ENCODE assay signal across 14 mouse cellular contexts in the genomic region with DNA sequence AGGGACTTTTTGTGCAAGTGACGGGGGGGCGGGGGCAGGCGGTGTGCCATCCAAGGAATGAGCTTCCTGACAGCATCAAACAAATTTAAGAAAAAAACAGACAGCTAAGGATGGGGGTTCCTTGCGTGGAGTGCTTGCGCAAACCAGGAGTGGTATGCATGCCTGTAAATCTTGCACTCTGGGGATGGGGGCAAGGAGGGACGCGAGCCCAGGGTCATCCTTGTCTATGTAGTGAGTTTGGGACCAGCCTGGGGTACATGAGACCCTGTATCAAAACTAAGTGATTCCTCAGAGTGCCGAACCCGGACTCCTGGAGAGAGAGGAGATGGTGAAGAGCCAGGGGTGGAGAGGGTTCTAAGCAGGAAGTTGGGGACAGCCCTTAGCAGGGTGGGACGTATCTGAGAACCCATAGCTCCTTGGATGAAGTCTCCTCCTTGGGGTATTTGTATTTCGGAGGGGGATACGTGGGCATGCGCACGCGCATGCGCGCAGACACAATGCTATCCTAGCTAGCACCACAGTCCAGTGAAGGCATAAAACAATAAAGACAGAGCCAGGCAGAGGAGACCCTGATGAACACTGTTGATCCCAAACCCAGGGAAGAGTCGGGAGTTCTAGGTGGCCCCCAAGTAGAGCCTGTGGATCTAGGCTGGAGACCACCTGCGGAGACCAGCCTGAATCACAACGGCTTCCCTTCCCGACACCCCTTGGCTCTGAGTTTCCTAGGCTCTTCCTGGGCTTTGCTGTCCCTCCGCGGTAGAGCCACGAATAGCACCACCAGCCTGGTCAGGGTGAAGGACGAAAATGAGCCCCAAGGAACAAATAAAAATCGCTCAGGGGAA. TPM values are rescaled to one million over a fixed set of nuclear protein-coding genes. Genes with fewer than 3 reads are reported as not detected.
DNase-seq lines count a peak whose midpoint lies in the region; ATAC-seq and TF ChIP-seq lines count a peak whose summit lies in the region.
"Had no signal": no experiment of that assay in that cellular context is flagged by ENCODE, and none has a peak within 500 bp of the region (broad histone marks: within the 10 kb centered on the region; RNA-seq: fewer than 3 reads in every experiment).

No protein-coding gene starts in this region.

- H3K4me1 ChIP-seq in forebrain, embryonic 15.5 days, result no peaks in the 10 kb centered on the region
- H3K4me1 ChIP-seq in forebrain, embryonic 14.5 days (ENCODE audit: control insufficient read depth, insufficient read depth, low read length), result no peaks in the 10 kb centered on the region
- H3K4me1 ChIP-seq in heart, embryonic 16.5 days (ENCODE audit: control insufficient read depth, insufficient read depth, low read length), result no peaks in the 10 kb centered on the region

- no peak for ATAC-seq in forebrain, embryonic 15.5 days (replicated peaks)
- no peak for ATAC-seq in forebrain, embryonic 14.5 days
- peak; percentile 4 for ATAC-seq in heart, embryonic 16.5 days (replicated peaks; ENCODE audit: extremely low read depth, insufficient read depth, low FRiP score)

- no peak for DNase-seq in forebrain, embryonic 14.5 days (ENCODE audit: low spot score)
- no peak for DNase-seq in layer of hippocampus, adult 2 months (ENCODE audit: low spot score in 2 of 2)
- DNase-seq in layer of hippocampus, adult 18-20 months (ENCODE audit: low spot score in 2 of 2), result no peak
- peak; percentile 80 for DNase-seq in ES-CJ7 (ENCODE audit: low read depth, low spot score)
- no peak for DNase-seq in left cerebral cortex, postnatal 4 days
- DNase-seq in c-Kit-positive CD71-positive TER-119-positive erythroid progenitor cells, embryonic 14.5 days (ENCODE audit: low spot score), result no peak
- DNase-seq: B cell, adult 2 months; cerebellum, postnatal 25 days; gastrocnemius, postnatal 10 days; kidney, postnatal 10 days had no signal

- WGBS in forebrain, embryonic 15.5 days, result 67% methylated on average over 26 of the region's 26 CpGs
- WGBS in forebrain, embryonic 14.5 days, result 66% methylated on average over 26 of the region's 26 CpGs
- 59% methylated on average over 26 of the region's 26 CpGs for WGBS in heart, embryonic 16.5 days

- H3K4me2 ChIP-seq in forebrain, embryonic 15.5 days (replicated peaks), result 0 out of 2 replicates have a peak overlapping the region, but pooled peaks have one; percentile 10
- H3K4me2 ChIP-seq in forebrain, embryonic 14.5 days (ENCODE audit: low read length), result no peak overlapping the region
- 0 out of 2 replicates have a peak overlapping the region, but pooled peaks have one; percentile 7 for H3K4me2 ChIP-seq in heart, embryonic 16.5 days (ENCODE audit: low read depth, low read length)

- no peak overlapping the region for H3K9ac ChIP-seq in forebrain, embryonic 15.5 days (replicated peaks)
- H3K9ac ChIP-seq in forebrain, embryonic 14.5 days (ENCODE audit: low read length), result no peak overlapping the region
- no peak overlapping the region for H3K9ac ChIP-seq in heart, embryonic 16.5 days (ENCODE audit: low read length)

- no peak overlapping the region for H3K4me3 ChIP-seq in forebrain, embryonic 15.5 days
- no peak overlapping the region for H3K4me3 ChIP-seq in forebrain, embryonic 14.5 days (ENCODE audit: low read depth, low read length)
- no peak overlapping the region for H3K4me3 ChIP-seq in layer of hippocampus, adult 2 months
- H3K4me3 ChIP-seq in heart, embryonic 16.5 days (ENCODE audit: low read length), result no peak overlapping the region

- no peaks in the 10 kb centered on the region for H3K36me3 ChIP-seq in forebrain, embryonic 15.5 days
- H3K36me3 ChIP-seq in forebrain, embryonic 14.5 days (ENCODE audit: control insufficient read depth, insufficient read depth, low read length), result no peaks in the 10 kb centered on the region
- H3K36me3 ChIP-seq in heart, embryonic 16.5 days (ENCODE audit: control insufficient read depth, insufficient read depth), result peaks cover 2% of the 10 kb centered on the region; the same call in 1 of the 2 replicates

- intact Hi-C loops in left cerebral cortex, postnatal 4 days (cut with DNase I), result no loop called here

- TF ChIP-seq CTCF in layer of hippocampus, adult 2 months (conservative IDR thresholded peaks at IDR 0.05), result peak; percentile 17; the same call in 1 of the 2 replicates

- H3K27ac ChIP-seq in forebrain, embryonic 15.5 days (replicated peaks), result no peak overlapping the region
- H3K27ac ChIP-seq in forebrain, embryonic 14.5 days (ENCODE audit: low read depth, low read length), result no peak overlapping the region
- no peak overlapping the region for H3K27ac ChIP-seq in layer of hippocampus, adult 2 months
- peak overlapping the region; percentile 30 for H3K27ac ChIP-seq in heart, embryonic 16.5 days (ENCODE audit: low read length)

- H3K27me3 ChIP-seq in forebrain, embryonic 15.5 days, result no peaks in the 10 kb centered on the region
- H3K27me3 ChIP-seq in forebrain, embryonic 14.5 days (replicated peaks; ENCODE audit: control insufficient read depth, insufficient read depth, low read length), result no peaks in the 10 kb centered on the region
- H3K27me3 ChIP-seq in heart, embryonic 16.5 days (ENCODE audit: control insufficient read depth, insufficient read depth, low read length), result no peaks in the 10 kb centered on the region

- H3K9me3 ChIP-seq in forebrain, embryonic 15.5 days, result no peaks in the 10 kb centered on the region
- no peaks in the 10 kb centered on the region for H3K9me3 ChIP-seq in forebrain, embryonic 14.5 days (replicated peaks; ENCODE audit: control insufficient read depth, low read length)
- 0 out of 2 replicates have a peak, but pooled peaks cover 4% of the 10 kb centered on the region for H3K9me3 ChIP-seq in heart, embryonic 16.5 days (replicated peaks; ENCODE audit: control insufficient read depth, low read length)

RNA-seq across cellular contexts. Expression of gene Myl2, which starts 10.6 kb away (rescaled TPM):
- polyA plus RNA-seq in forebrain, embryonic 15.5 days (2015; fragmentation: Nextera tagmentation; extraction: Ambion mirVana), result 0.28 and 3.6 TPM in 2 replicates
- 1.0 and 1.1 TPM in 2 replicates for polyA plus RNA-seq in forebrain, embryonic 14.5 days (2014; fragmentation: Nextera tagmentation; extraction: Ambion mirVana)
- under 1 TPM in 1 of 2 experiments, not detected in 1; 0.88 TPM for total RNA-seq in layer of hippocampus, adult 2 months (2021)
- 1 to 10 TPM; 1.1 to 2.2 TPM for total RNA-seq in layer of hippocampus, adult 18-20 months (2021)
- polyA plus RNA-seq in heart, embryonic 16.5 days (2015; fragmentation: Nextera tagmentation; extraction: Ambion mirVana), result 7,978 and 9,755 TPM in 2 replicates
- total RNA-seq in left cerebral cortex, postnatal 4 days (2021), result not detected

RNA-seq across cellular contexts. Expression of gene Ccdc63, which starts 29.3 kb away (rescaled TPM):
- not detected in 2 replicates for polyA plus RNA-seq in forebrain, embryonic 15.5 days (2015; fragmentation: Nextera tagmentation; extraction: Ambion mirVana)
- not detected in 2 replicates for polyA plus RNA-seq in forebrain, embryonic 14.5 days (2014; fragmentation: Nextera tagmentation; extraction: Ambion mirVana)
- 1 to 10 TPM in 1 of 2 experiments, under 1 TPM in 1; 0.39 to 1.2 TPM for total RNA-seq in layer of hippocampus, adult 2 months (2021)
- total RNA-seq in layer of hippocampus, adult 18-20 months (2021), result 1 to 10 TPM in 1 of 2 experiments, under 1 TPM in 1; 0.68 to 1.0 TPM
- 0.12 and 0.56 TPM in 2 replicates for polyA plus RNA-seq in heart, embryonic 16.5 days (2015; fragmentation: Nextera tagmentation; extraction: Ambion mirVana)
- total RNA-seq in left cerebral cortex, postnatal 4 days (2021), result 1 to 10 TPM in 1 of 2 experiments, not detected in 1; 1.2 TPM
- total RNA-seq: gastrocnemius, postnatal 10 days had no signal
- polyA plus RNA-seq: neural tube, embryonic 11.5 days; stomach, embryonic 14.5 days had no signal

RNA-seq across cellular contexts. Expression of gene Ppp1cc, which starts 46.8 kb away (rescaled TPM):
- 273 and 275 TPM in 2 replicates for polyA plus RNA-seq in forebrain, embryonic 15.5 days (2015; fragmentation: Nextera tagmentation; extraction: Ambion mirVana)
- 274 and 280 TPM in 2 replicates for polyA plus RNA-seq in forebrain, embryonic 14.5 days (2014; fragmentation: Nextera tagmentation; extraction: Ambion mirVana)
- 100 to 1,000 TPM; 223 to 228 TPM for total RNA-seq in layer of hippocampus, adult 2 months (2021)
- total RNA-seq in layer of hippocampus, adult 18-20 months (2021), result 100 to 1,000 TPM; 189 to 219 TPM
- 237 and 248 TPM in 2 replicates for polyA plus RNA-seq in heart, embryonic 16.5 days (2015; fragmentation: Nextera tagmentation; extraction: Ambion mirVana)
- 100 to 1,000 TPM; 212 to 227 TPM for total RNA-seq in left cerebral cortex, postnatal 4 days (2021)
